Mouse (Mus musculus): ENCODE measurements at regions not wholly inside any gene's neighbourhood (a gene's known extent, or its start where the extent isn't known, plus 50 kb on each side); places are given as distances from the start of the nearest gene placed in this dataset.
"Not testable (repeated sequence)": the region's sequence is repeated elsewhere in the genome, so short reads cannot be mapped to it uniquely, and the experiment has no call there.

DNA sequence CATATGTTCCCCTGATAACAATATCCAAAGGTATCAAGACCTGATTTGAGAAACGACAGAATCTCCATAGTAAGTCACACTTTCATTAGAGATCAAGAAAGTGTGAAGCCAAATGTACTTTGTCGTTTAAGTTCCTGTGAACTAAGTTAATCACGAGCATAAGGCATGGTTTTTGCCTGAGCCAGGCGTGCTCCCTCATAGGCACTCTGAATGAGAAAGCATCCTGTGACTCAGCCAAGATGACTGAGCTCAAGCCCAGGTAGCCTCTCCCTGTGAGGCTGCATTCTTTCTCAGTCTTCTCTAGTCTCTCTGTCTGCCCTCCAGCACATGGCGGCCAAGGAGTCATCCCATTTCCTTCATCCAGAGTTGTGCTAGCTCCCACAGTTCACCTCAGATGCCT, 1154.9 kb downstream of the Sorcs3 start:
- no peak for ATAC-seq (ENCODE audit: insufficient number of reproducible peaks, insufficient read depth, low FRiP score, low read depth)
- no peak overlapping the region for H3K27ac ChIP-seq (replicated peaks in 1 of 2; ENCODE audit: control insufficient read depth in 1 of 2, insufficient read depth in 1 of 2, low read depth in 2 of 2, low read length in 2 of 2)

DNA sequence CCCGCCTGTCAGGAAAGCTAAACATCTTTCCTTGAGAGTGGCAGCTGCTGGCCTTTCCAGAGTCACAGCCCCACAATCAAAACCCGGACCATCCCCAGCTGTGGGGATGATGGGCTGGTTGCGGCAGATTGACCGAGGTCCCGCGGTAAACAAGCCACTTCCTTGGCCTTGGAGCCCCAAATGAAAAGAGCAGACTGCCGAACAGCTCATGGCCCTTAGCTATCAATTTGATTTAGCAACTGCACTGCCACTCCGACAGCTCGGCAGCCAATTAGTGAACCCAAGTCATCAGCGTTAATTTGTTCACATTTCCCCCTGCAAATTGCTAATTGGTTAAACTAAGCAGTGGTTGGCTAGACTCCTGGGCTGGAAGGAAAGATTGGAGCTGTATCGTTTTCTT, 1155.3 kb downstream of the Sorcs3 start:
- H3K4me1 ChIP-seq (ENCODE audit: control insufficient read depth in 2 of 2, insufficient read depth in 2 of 2, low read length in 2 of 2); H3K36me3 ChIP-seq (ENCODE audit: control insufficient read depth, insufficient read depth, low read length); H3K27me3 ChIP-seq (ENCODE audit: control insufficient read depth, insufficient read depth, low read length); H3K9ac ChIP-seq (ENCODE audit: low read length); ATAC-seq (ENCODE audit: insufficient number of reproducible peaks, insufficient read depth, low FRiP score, low read depth); H3K27ac ChIP-seq (replicated peaks in 1 of 2; ENCODE audit: control insufficient read depth in 1 of 2, insufficient read depth in 1 of 2, low read depth in 2 of 2, low read length in 2 of 2); H3K4me2 ChIP-seq (ENCODE audit: low read length); H3K4me3 ChIP-seq (ENCODE audit: control insufficient read depth in 1 of 2, insufficient read depth in 1 of 2, low read depth in 1 of 2, low read length in 2 of 2); H3K9me3 ChIP-seq (ENCODE audit: control insufficient read depth, low read length): not testable (repeated sequence)
- 76% methylated on average over 10 of the region's 11 CpGs for WGBS

More for the DNA sequence above, 1154.9 kb downstream of the Sorcs3 start:
- Histone ChIP-seq H3K36me3 (ENCODE audit: control insufficient read depth, insufficient read depth, low read length) (no peaks in the 10 kb centered on the region), H3K27me3 (ENCODE audit: control insufficient read depth, insufficient read depth, low read length) (no peaks in the 10 kb centered on the region), H3K4me2 (ENCODE audit: low read length) (no peak overlapping the region), H3K9me3 (ENCODE audit: control insufficient read depth, low read length) (no peaks in the 10 kb centered on the region), H3K4me3 (ENCODE audit: control insufficient read depth in 1 of 2, insufficient read depth in 1 of 2, low read depth in 1 of 2, low read length in 2 of 2) (no peak overlapping the region), H3K9ac (ENCODE audit: low read length) (no peak overlapping the region), H3K4me1 (ENCODE audit: control insufficient read depth in 2 of 2, insufficient read depth in 2 of 2, low read length in 2 of 2) (no peaks in the 10 kb centered on the region)
- WGBS = 74% methylated on average over 5 of the region's 5 CpGs

DNA sequence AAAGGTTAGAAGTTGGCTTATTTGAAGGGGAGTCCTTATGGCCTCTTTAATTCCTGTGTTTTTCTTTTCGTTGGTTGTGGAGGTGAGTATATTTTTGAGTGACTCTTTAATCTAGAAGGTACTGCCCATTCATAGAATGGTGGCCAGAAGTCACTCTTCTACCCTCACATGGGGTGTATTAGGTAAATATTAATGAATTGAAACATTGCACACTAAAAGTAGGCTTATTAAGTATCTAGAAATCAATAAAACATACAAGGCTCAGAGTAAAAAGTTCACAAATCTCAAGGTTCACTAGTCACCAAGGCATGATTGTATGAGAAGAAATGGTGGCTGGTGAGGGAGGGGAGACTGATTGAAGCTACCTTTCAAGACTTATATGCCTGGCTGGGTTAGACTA, 1167.1 kb downstream of the Sorcs3 start:
- H3K4me2 ChIP-seq (ENCODE audit: low read length) = no peak overlapping the region
- no peaks in the 10 kb centered on the region for H3K36me3 ChIP-seq (ENCODE audit: control insufficient read depth, insufficient read depth, low read length)
- H3K4me3 ChIP-seq (ENCODE audit: control insufficient read depth in 1 of 2, insufficient read depth in 1 of 2, low read depth in 1 of 2, low read length in 2 of 2) = no peak overlapping the region
- ATAC-seq (ENCODE audit: insufficient number of reproducible peaks, insufficient read depth, low FRiP score, low read depth) = no peak
- no peak overlapping the region for H3K9ac ChIP-seq (ENCODE audit: low read length)
- no peaks in the 10 kb centered on the region for H3K27me3 ChIP-seq (ENCODE audit: control insufficient read depth, insufficient read depth, low read length)
- no peak overlapping the region for H3K27ac ChIP-seq (replicated peaks in 1 of 2; ENCODE audit: control insufficient read depth in 1 of 2, insufficient read depth in 1 of 2, low read depth in 2 of 2, low read length in 2 of 2)
- WGBS = 50% methylated on average over 1 of the region's 1 CpGs
- H3K4me1 ChIP-seq (ENCODE audit: control insufficient read depth in 2 of 2, insufficient read depth in 2 of 2, low read length in 2 of 2) = no peaks in the 10 kb centered on the region
- H3K9me3 ChIP-seq (ENCODE audit: control insufficient read depth, low read length) = no peaks in the 10 kb centered on the region

DNA sequence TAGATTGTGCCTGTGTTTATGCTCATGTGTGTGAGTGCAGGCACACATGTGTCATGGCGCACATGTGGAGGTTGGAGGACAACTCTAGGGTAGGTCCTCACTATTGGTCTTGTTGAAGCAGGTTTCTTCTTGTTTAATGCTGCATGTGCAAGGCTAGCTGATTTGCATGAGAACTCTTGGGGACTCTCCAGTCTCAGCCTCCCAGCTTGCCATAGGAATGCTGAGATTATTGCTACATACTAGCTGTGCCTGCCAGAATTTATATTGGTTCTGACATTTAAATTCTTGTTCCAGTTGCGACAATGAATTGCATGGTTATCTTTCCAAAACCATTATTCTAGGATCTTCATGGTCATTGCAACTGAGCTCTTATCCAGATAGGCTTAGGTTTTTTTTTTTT, 1168.5 kb downstream of the Sorcs3 start:
- Histone ChIP-seq H3K9ac (ENCODE audit: low read length) (no peak overlapping the region), H3K4me1 (ENCODE audit: control insufficient read depth in 2 of 2, insufficient read depth in 2 of 2, low read length in 2 of 2) (no peaks in the 10 kb centered on the region), H3K36me3 (ENCODE audit: control insufficient read depth, insufficient read depth, low read length) (no peaks in the 10 kb centered on the region), H3K27me3 (ENCODE audit: control insufficient read depth, insufficient read depth, low read length) (no peaks in the 10 kb centered on the region), H3K27ac (replicated peaks in 1 of 2; ENCODE audit: control insufficient read depth in 1 of 2, insufficient read depth in 1 of 2, low read depth in 2 of 2, low read length in 2 of 2) (no peak overlapping the region), H3K9me3 (ENCODE audit: control insufficient read depth, low read length) (no peaks in the 10 kb centered on the region), H3K4me3 (ENCODE audit: control insufficient read depth in 1 of 2, insufficient read depth in 1 of 2, low read depth in 1 of 2, low read length in 2 of 2) (no peak overlapping the region), H3K4me2 (ENCODE audit: low read length) (no peak overlapping the region)
- ATAC-seq (ENCODE audit: insufficient number of reproducible peaks, insufficient read depth, low FRiP score, low read depth) = no peak
- 76% methylated on average over 2 of the region's 2 CpGs for WGBS

DNA sequence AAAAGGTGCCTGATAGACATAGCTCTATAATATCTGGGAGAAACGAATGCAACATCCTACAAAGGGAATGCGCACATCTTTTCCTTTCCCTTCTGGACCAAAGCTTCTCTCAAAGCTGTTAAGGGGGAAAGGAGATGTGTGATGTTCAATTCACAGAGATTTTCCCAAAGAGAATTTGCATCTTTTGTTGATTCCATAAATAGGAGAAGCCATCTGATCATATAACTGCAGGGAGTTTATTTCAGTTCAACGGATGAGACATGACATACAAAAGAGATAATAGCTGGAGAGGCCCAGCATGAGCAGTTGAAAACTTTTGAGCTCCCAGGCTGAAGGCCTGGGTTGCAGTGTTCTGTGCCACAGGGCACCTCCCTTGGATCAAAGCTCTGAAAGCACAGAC, 1169.1 kb downstream of the Sorcs3 start:
- Histone ChIP-seq H3K9ac (ENCODE audit: low read length) (no peak overlapping the region), H3K27me3 (ENCODE audit: control insufficient read depth, insufficient read depth, low read length) (no peaks in the 10 kb centered on the region), H3K4me1 (ENCODE audit: control insufficient read depth in 2 of 2, insufficient read depth in 2 of 2, low read length in 2 of 2) (no peaks in the 10 kb centered on the region), H3K9me3 (ENCODE audit: control insufficient read depth, low read length) (no peaks in the 10 kb centered on the region), H3K27ac (replicated peaks in 1 of 2; ENCODE audit: control insufficient read depth in 1 of 2, insufficient read depth in 1 of 2, low read depth in 2 of 2, low read length in 2 of 2) (no peak overlapping the region), H3K4me2 (ENCODE audit: low read length) (no peak overlapping the region), H3K4me3 (ENCODE audit: control insufficient read depth in 1 of 2, insufficient read depth in 1 of 2, low read depth in 1 of 2, low read length in 2 of 2) (no peak overlapping the region), H3K36me3 (ENCODE audit: control insufficient read depth, insufficient read depth, low read length) (no peaks in the 10 kb centered on the region)
- ATAC-seq (ENCODE audit: insufficient number of reproducible peaks, insufficient read depth, low FRiP score, low read depth) = no peak
- 84% methylated on average over 3 of the region's 3 CpGs for WGBS

DNA sequence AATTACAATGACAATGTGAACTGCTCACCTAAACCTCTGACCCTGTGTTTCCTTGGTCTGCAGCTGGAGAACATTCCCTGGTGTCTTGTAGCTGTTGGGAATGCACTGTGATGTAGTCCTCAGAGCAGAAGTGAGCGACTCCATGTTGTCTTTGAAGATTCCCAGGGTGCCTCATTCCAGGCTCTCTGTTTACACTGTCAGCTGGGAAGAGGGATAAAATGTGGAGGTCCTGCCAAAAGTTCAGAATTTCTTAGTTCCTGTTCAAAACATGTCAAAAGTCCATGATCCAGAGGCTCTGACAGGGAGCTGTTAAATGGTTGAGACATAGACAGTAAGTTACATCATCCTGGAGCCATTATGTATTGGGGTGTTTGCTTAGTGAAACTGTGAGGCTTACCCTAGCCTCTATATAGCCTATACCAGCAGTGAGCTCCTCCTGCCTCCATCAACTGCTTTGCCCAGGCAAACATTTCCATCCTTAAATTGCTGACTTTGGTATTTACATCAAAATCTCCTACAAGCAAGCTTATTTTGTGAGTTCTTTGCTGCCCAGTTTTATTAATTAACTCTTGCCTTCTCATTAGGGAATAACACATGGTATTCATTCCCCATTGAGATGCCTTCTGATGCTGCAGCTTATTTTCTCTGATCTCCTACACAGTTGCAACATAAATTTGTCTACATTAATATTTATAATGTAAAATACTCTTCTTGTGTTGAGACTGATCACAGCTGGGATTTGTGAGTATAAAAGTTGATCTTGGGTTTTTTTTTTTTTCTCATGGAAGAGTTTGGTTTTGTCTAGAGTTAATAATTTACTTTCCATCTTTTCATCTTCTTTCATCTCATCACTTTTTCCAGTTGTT, 1170.2 kb downstream of the Sorcs3 start:
- Histone ChIP-seq H3K36me3 (ENCODE audit: control insufficient read depth, insufficient read depth, low read length) (no peaks in the 10 kb centered on the region), H3K4me2 (ENCODE audit: low read length) (no peak overlapping the region), H3K9me3 (ENCODE audit: control insufficient read depth, low read length) (no peaks in the 10 kb centered on the region), H3K4me1 (ENCODE audit: control insufficient read depth in 2 of 2, insufficient read depth in 2 of 2, low read length in 2 of 2) (no peaks in the 10 kb centered on the region), H3K27ac (replicated peaks in 1 of 2; ENCODE audit: control insufficient read depth in 1 of 2, insufficient read depth in 1 of 2, low read depth in 2 of 2, low read length in 2 of 2) (no peak overlapping the region), H3K27me3 (ENCODE audit: control insufficient read depth, insufficient read depth, low read length) (no peaks in the 10 kb centered on the region), H3K9ac (ENCODE audit: low read length) (no peak overlapping the region), H3K4me3 (ENCODE audit: control insufficient read depth in 1 of 2, insufficient read depth in 1 of 2, low read depth in 1 of 2, low read length in 2 of 2) (no peak overlapping the region)
- WGBS = 36% methylated on average over 1 of the region's 1 CpGs
- ATAC-seq (ENCODE audit: insufficient number of reproducible peaks, insufficient read depth, low FRiP score, low read depth) = no peak

DNA sequence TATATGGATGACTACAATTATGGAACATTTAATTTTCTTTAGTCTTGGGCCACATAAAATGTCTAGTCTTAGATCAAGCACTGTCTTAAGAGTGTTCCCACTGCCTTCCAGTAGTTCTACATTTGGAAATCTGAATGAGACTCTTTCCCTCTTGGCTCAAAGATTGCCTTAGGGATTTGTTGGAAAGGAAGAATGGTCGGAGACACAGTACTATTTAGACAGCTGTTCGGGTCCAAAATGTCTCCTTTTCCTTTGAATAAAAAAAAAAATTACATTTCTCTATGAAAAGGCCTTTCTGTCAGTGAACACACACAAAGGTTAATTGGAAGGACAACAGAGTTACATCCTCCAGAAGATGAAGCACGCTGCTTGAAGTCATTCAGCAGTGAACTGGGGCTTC, 1173.8 kb downstream of the Sorcs3 start:
- 65% methylated on average over 3 of the region's 3 CpGs for WGBS
- H3K9ac ChIP-seq (ENCODE audit: low read length) = no peak overlapping the region
- no peaks in the 10 kb centered on the region for H3K27me3 ChIP-seq (ENCODE audit: control insufficient read depth, insufficient read depth, low read length)
- H3K36me3 ChIP-seq (ENCODE audit: control insufficient read depth, insufficient read depth, low read length) = no peaks in the 10 kb centered on the region
- no peak for ATAC-seq (ENCODE audit: insufficient number of reproducible peaks, insufficient read depth, low FRiP score, low read depth)
- no peak overlapping the region for H3K4me3 ChIP-seq (ENCODE audit: control insufficient read depth in 1 of 2, insufficient read depth in 1 of 2, low read depth in 1 of 2, low read length in 2 of 2)
- no peak overlapping the region for H3K27ac ChIP-seq (replicated peaks in 1 of 2; ENCODE audit: control insufficient read depth in 1 of 2, insufficient read depth in 1 of 2, low read depth in 2 of 2, low read length in 2 of 2)
- no peaks in the 10 kb centered on the region for H3K4me1 ChIP-seq (ENCODE audit: control insufficient read depth in 2 of 2, insufficient read depth in 2 of 2, low read length in 2 of 2)
- no peaks in the 10 kb centered on the region for H3K9me3 ChIP-seq (ENCODE audit: control insufficient read depth, low read length)
- no peak overlapping the region for H3K4me2 ChIP-seq (ENCODE audit: low read length)

DNA sequence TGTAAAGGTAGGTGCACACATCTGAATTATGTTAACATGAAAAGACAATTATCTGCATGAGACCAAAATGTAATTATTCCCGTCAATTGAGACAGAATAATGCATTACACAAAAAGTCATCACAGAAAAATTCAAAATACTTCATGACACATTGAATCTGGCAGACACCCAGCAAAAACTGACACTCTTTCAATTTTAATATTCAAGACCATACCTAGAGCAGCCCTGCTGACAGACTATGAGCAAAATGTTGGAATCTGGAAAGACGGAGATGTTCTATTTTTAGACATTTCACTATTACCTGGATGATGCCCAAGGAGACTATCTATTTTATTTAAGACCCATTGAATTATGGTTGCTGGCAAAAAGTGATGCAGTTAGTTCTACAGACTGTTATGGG, 1190.4 kb downstream of the Sorcs3 start:
- 59% methylated on average over 2 of the region's 2 CpGs for WGBS
- no peak for ATAC-seq (ENCODE audit: insufficient number of reproducible peaks, insufficient read depth, low FRiP score, low read depth)
- H3K9me3 ChIP-seq (ENCODE audit: control insufficient read depth, low read length) = no peaks in the 10 kb centered on the region
- no peaks in the 10 kb centered on the region for H3K36me3 ChIP-seq (ENCODE audit: control insufficient read depth, insufficient read depth, low read length)
- H3K9ac ChIP-seq (ENCODE audit: low read length) = no peak overlapping the region
- H3K27me3 ChIP-seq (ENCODE audit: control insufficient read depth, insufficient read depth, low read length) = no peaks in the 10 kb centered on the region
- H3K27ac ChIP-seq (replicated peaks in 1 of 2; ENCODE audit: control insufficient read depth in 1 of 2, insufficient read depth in 1 of 2, low read depth in 2 of 2, low read length in 2 of 2) = no peak overlapping the region
- no peak overlapping the region for H3K4me2 ChIP-seq (ENCODE audit: low read length)
- H3K4me1 ChIP-seq (ENCODE audit: control insufficient read depth in 2 of 2, insufficient read depth in 2 of 2, low read length in 2 of 2) = no peaks in the 10 kb centered on the region
- no peak overlapping the region for H3K4me3 ChIP-seq (ENCODE audit: control insufficient read depth in 1 of 2, insufficient read depth in 1 of 2, low read depth in 1 of 2, low read length in 2 of 2)

All from heart, embryonic 14.5 days (tissue).